Mouse (Mus musculus) small intestine, adult 2 months (tissue): ENCODE results near the gene Gm17087. TPM values are rescaled to one million over a fixed set of nuclear protein-coding genes. Genes with fewer than 3 reads are reported as not detected.
A peak's percentile ranks its signal among the peaks of the same experiment; 100 is the strongest.

Source experiments
- H3K27ac ChIP-seq: fragments of 200-500 bp; 2 replicates; pipeline ENCODE4 v1.5.1; 2012; ENCODE audit warnings: low read depth, low read length, control low read depth, inconsistent platforms; ENCODE audit not compliant: insufficient read depth
- H3K27me3 ChIP-seq: fragments of 200-500 bp; 2 replicates; pipeline ENCODE4 v1.6.1; 2012; ENCODE audit warnings: mild to moderate bottlenecking, moderate library complexity, low read length, inconsistent platforms; ENCODE audit not compliant: control insufficient read depth, insufficient read depth
- H3K36me3 ChIP-seq: fragments of 200-500 bp; 2 replicates; pipeline ENCODE4 v1.6.1; 2012; ENCODE audit warnings: mild to moderate bottlenecking, low read length, control low read depth, inconsistent platforms; ENCODE audit not compliant: control insufficient read depth, insufficient read depth
- H3K4me1 ChIP-seq: fragments of 200-500 bp; 2 replicates; pipeline ENCODE4 v1.6.1; 2012; ENCODE audit warnings: low read length, inconsistent platforms, mixed read lengths; ENCODE audit not compliant: control insufficient read depth, insufficient read depth, insufficient read length
- H3K4me3 ChIP-seq: fragments of 200-500 bp; 2 replicates; pipeline ENCODE4 v1.5.1; 2012; ENCODE audit warnings: low read depth, mild to moderate bottlenecking, control low read depth, inconsistent platforms, low read length, moderate library complexity
- CTCF ChIP-seq: fragments of 200-500 bp; IDR thresholded peaks from 2 replicates; pipeline ENCODE4 v1.5.1; 2012; ENCODE audit warnings: low read depth, mild to moderate bottlenecking, control low read depth, inconsistent platforms, low read length, moderate library complexity, mixed read lengths; ENCODE audit not compliant: insufficient replicate concordance, insufficient read length; ENCODE audit errors: extremely low read depth
- POLR2A ChIP-seq: fragments of 200-500 bp; IDR thresholded peaks from 2 replicates; pipeline ENCODE4 v1.6.1; 2012; ENCODE audit warnings: low read depth, mild to moderate bottlenecking, control low read depth, inconsistent platforms, low read length, moderate library complexity
- WGBS: fragments of 180-500 bp; shearing (Covaris S2); methylation state at CpG from one replicate; pipeline ENCODE4 v1.1.7; 2018; 5-methylcytosine and 5-hydroxymethylcytosine counted together
- polyA plus RNA-seq: library from polyadenylated mRNA; depleted of rRNA; stranded (reverse); fragments of >200 nt; gene quantifications from 2 replicates; pipeline ENCODE4 v1.2.3, GENCODE M21; 2012

Gene Gm17087
- polyA plus RNA-seq, 1 experiment: not detected

DNA sequence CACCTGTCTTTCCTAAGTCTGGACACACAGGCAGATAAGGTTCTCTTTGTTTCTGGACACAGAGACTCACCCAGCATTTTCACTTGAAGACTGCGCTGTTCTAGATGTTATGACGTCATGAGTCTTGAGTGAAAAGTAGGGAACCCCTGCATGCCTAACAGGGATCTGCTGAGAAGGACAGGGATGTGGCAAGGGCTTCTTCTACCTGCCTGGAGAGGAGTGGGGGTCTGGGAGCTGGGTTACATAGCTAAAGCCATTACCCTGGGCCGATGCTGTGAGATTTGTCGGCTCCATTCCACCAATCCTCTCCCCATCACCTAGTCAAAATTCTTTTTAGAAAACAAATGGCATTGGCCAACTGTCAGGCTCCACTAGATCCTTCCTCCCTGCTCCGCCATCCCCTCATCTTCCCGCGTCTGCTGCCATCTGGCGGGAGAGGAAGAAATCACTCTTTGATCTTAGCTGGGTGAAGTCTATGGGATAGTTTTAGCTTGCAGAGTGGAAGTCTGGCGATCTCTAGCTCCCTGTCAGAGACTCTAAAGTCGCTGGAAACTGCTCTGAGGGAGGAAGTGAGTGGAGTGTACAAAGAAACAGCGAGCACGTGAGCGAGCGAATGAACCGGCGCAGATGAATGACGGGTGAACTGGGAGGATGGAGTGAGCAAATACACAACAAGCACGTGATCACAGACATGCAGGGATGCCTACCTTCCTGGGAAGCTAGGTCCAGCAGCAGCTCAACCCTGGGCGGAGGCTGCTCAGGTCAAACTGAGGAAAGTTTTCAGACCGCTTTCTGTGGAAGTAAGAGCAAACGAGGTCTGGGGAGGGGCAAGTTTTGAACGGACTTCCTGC lies 25.9 kb upstream of the Gm17087 start:
- Histone ChIP-seq H3K4me3 (no peak overlapping the region), H3K36me3 (no peaks in the 10 kb centered on the region), H3K27ac (no peak overlapping the region), H3K27me3 (no peaks in the 10 kb centered on the region), H3K4me1 (no peaks in the 10 kb centered on the region)
- TF ChIP-seq CTCF: peak; percentile 77; the same call in 1 of the 2 replicates
- no peak for TF ChIP-seq POLR2A
- 14% methylated on average over 22 of the region's 22 CpGs for WGBS

GRCm38 (mm10) chr17:8581579-8581978 lies 14.8 kb upstream of the Gm17087 start:
- H3K4me3 ChIP-seq: no peak overlapping the region
- no peaks in the 10 kb centered on the region for H3K4me1 ChIP-seq
- H3K27me3 ChIP-seq: no peaks in the 10 kb centered on the region
- WGBS: 74% methylated on average over 8 of the region's 8 CpGs
- no peak overlapping the region for H3K27ac ChIP-seq
- H3K36me3 ChIP-seq: no peaks in the 10 kb centered on the region
- TF ChIP-seq POLR2A (no peak), CTCF (no peak)

- H3K27ac ChIP-seq: no peak overlapping the region
- WGBS: 67% methylated on average over 3 of the region's 3 CpGs
- H3K4me3 ChIP-seq: no peak overlapping the region
- H3K4me1 ChIP-seq: no peaks in the 10 kb centered on the region
- H3K36me3 ChIP-seq: no peaks in the 10 kb centered on the region
- no peaks in the 10 kb centered on the region for H3K27me3 ChIP-seq
- no peak for TF ChIP-seq POLR2A
- no peak for TF ChIP-seq CTCF
These were observed 13.6 kb upstream of the Gm17087 start for GRCm38 (mm10) chr17:8580360-8580759.

DNA sequence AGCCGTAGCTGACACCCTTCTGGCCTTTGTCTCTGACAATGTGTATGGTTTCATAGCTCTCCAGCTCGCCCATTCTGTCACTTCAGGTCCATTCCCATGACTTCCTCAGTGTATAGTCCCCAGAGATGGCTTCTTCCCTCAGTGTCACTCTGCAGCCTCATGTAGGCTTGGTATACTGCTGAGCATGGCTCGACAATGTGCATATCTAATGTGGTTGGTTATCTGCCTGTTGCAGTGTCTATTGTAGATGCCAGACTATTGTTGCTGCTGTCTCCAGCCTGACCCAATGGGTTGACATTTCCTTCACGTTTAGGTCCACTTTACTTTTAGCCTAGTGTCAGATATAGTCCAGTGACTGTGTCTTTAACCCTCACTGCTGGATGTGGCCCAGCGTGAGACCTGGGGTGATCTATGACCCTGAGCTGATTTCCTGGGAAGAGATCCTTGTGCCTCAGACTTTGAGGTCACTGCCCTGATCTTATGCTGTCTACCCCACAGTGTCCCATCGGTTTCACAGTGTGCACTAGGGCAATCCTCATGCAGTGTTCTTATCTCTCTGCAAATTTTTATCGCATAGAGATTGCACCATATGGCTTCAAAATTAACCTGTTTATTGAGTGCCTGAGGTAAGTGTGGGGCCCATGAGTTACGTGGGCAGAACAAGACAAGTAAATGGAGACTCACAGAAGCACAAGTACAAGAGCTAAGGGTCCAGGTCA lies 7.0 kb upstream of the Gm17087 start:
- no peaks in the 10 kb centered on the region for H3K36me3 ChIP-seq
- TF ChIP-seq CTCF: no peak
- no peak for TF ChIP-seq POLR2A
- no peak overlapping the region for H3K27ac ChIP-seq
- 53% methylated on average over 8 of the region's 8 CpGs for WGBS
- H3K4me1 ChIP-seq: no peaks in the 10 kb centered on the region
- no peaks in the 10 kb centered on the region for H3K27me3 ChIP-seq
- no peak overlapping the region for H3K4me3 ChIP-seq

DNA sequence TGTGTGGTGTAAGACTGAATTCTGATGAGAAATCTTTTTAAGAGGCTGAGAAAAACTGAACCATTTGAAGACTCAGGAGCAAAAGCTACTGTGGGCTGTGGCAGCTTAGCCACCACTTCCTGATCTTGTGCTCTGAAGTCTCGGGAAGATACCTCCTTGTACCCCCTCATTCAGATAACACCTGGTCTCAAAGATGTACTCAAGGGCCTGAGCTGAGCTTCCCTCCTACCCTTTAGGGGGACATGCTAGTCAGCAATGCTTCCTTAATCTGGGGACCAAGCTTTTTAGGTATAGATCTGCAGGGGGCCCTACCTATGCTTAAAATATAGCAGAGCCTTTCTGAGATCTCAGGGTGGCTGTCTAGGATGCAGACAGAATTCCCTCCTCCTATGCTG lies 3.9 kb downstream of the Gm17087 start:
- Histone ChIP-seq H3K4me1 (no peaks in the 10 kb centered on the region), H3K4me3 (no peak overlapping the region), H3K36me3 (no peaks in the 10 kb centered on the region), H3K27me3 (no peaks in the 10 kb centered on the region), H3K27ac (no peak overlapping the region)
- TF ChIP-seq CTCF (no peak), POLR2A (no peak)
- WGBS: 44% methylated on average over 1 of the region's 1 CpGs

GRCm38 (mm10) chr17:8562101-8562885 lies 4.5 kb downstream of the Gm17087 start:
- H3K36me3 ChIP-seq: no peaks in the 10 kb centered on the region
- H3K4me3 ChIP-seq: no peak overlapping the region
- H3K27me3 ChIP-seq: no peaks in the 10 kb centered on the region
- no peaks in the 10 kb centered on the region for H3K4me1 ChIP-seq
- no peak overlapping the region for H3K27ac ChIP-seq
- WGBS: 66% methylated on average over 14 of the region's 14 CpGs
- TF ChIP-seq POLR2A (no peak), CTCF (no peak)
